Mouse (Mus musculus) forebrain, embryonic 15.5 days (tissue): ENCODE data around the gene Kmt5c. TPM values are rescaled to one million over a fixed set of nuclear protein-coding genes. Genes with fewer than 3 reads are reported as not detected.
A peak's percentile ranks its signal among the peaks of the same experiment; 100 is the strongest.

ENCODE experiments used
- ATAC-seq: fragments of 200-750 bp; cut with Nextera tagmentation; replicated peaks from 2 replicates; pipeline ENCODE4 v1.8.0; 2017; ENCODE audit warnings: mild to moderate bottlenecking, moderate TSS enrichment, moderate library complexity
- H3K27ac ChIP-seq: fragments of 300-500 bp; sonication (generic); replicated peaks from 2 replicates; pipeline ENCODE4 v1.5.1; 2015; ENCODE audit warnings: mild to moderate bottlenecking, inconsistent platforms
- H3K27me3 ChIP-seq: fragments of 300-500 bp; sonication (generic); 2 replicates; pipeline ENCODE4 v1.6.1; 2015; ENCODE audit warnings: inconsistent platforms
- H3K36me3 ChIP-seq: fragments of 300-500 bp; sonication (generic); 2 replicates; pipeline ENCODE4 v1.6.1; 2015; ENCODE audit warnings: mild to moderate bottlenecking, inconsistent platforms
- H3K4me1 ChIP-seq: fragments of 300-500 bp; sonication (generic); 2 replicates; pipeline ENCODE4 v1.6.1; 2015; ENCODE audit warnings: inconsistent platforms
- H3K4me2 ChIP-seq: fragments of 300-500 bp; sonication (generic); replicated peaks from 2 replicates; pipeline ENCODE4 v1.6.1; 2015; ENCODE audit warnings: mild to moderate bottlenecking, inconsistent platforms
- H3K4me3 ChIP-seq: fragments of 300-500 bp; sonication (generic); 2 replicates; pipeline ENCODE4 v1.5.1; 2015; ENCODE audit warnings: mild to moderate bottlenecking, inconsistent platforms
- H3K9ac ChIP-seq: fragments of 300-500 bp; sonication (generic); replicated peaks from 2 replicates; pipeline ENCODE4 v1.6.1; 2015; ENCODE audit warnings: mild to moderate bottlenecking, inconsistent platforms
- H3K9me3 ChIP-seq: fragments of 300-500 bp; sonication (generic); 2 replicates; pipeline ENCODE4 v1.6.1; 2016; ENCODE audit warnings: inconsistent platforms
- WGBS: fragments of 180-500 bp; shearing (Covaris S2); methylation state at CpG from one replicate; pipeline ENCODE4 v1.1.7; 2015; ENCODE audit warnings: mixed read lengths; 5-methylcytosine and 5-hydroxymethylcytosine counted together
- polyA plus RNA-seq: library from polyadenylated mRNA; unstranded; fragments of >200 nt; fragmentation: Nextera tagmentation; extraction: Ambion mirVana; gene quantifications from 2 replicates; pipeline ENCODE4 v1.2.1, GENCODE M21; 2015

Gene Kmt5c
- polyA plus RNA-seq, 1 experiment from 2014 or later, result 64.3 TPM

GRCm38 (mm10) chr7:4748321-4748720 lies 8.4 kb downstream of the Kmt5c start:
- Histone ChIP-seq H3K4me2 (no peak overlapping the region), H3K27me3 (no peaks in the 10 kb centered on the region), H3K4me1 (peaks cover 19% of the 10 kb centered on the region), H3K9ac (no peak overlapping the region), H3K27ac (no peak overlapping the region), H3K4me3 (no peak overlapping the region), H3K9me3 (no peaks in the 10 kb centered on the region), H3K36me3 (peaks cover 12% of the 10 kb centered on the region)
- WGBS, result 90% methylated on average over 4 of the region's 4 CpGs
- ATAC-seq, result no peak

- Histone ChIP-seq H3K9ac (no peak overlapping the region), H3K4me1 (peaks cover 19% of the 10 kb centered on the region), H3K4me2 (no peak overlapping the region), H3K36me3 (peaks cover 12% of the 10 kb centered on the region), H3K27me3 (no peaks in the 10 kb centered on the region), H3K4me3 (no peak overlapping the region), H3K9me3 (no peaks in the 10 kb centered on the region), H3K27ac (no peak overlapping the region)
- no peak for ATAC-seq
- 88% methylated on average over 2 of the region's 2 CpGs for WGBS
Observed at GRCm38 (mm10) chr7:4749169-4749568, 9.3 kb downstream of the Kmt5c start.

- WGBS, result under 1% methylated on average over 29 of the region's 30 CpGs
- H3K4me1 ChIP-seq, result peaks cover 19% of the 10 kb centered on the region
- peak overlapping the region; percentile 38 for H3K4me2 ChIP-seq
- no peak overlapping the region for H3K27ac ChIP-seq
- no peak overlapping the region for H3K9ac ChIP-seq
- no peaks in the 10 kb centered on the region for H3K27me3 ChIP-seq
- ATAC-seq, result peak; percentile 55
- no peaks in the 10 kb centered on the region for H3K36me3 ChIP-seq
- H3K4me3 ChIP-seq, result peak overlapping the region; percentile 27
- no peaks in the 10 kb centered on the region for H3K9me3 ChIP-seq
Observed at GRCm38 (mm10) chr7:4751971-4752820, 12.3 kb downstream of the Kmt5c start.

- Histone ChIP-seq H3K36me3 (no peaks in the 10 kb centered on the region), H3K9me3 (no peaks in the 10 kb centered on the region), H3K9ac (no peak within 1 kb of the TSS), H3K4me3 (peak within 1 kb of the TSS; percentile 27), H3K27me3 (no peaks in the 10 kb centered on the region), H3K27ac (no peak within 1 kb of the TSS), H3K4me1 (peaks cover 19% of the 10 kb centered on the region), H3K4me2 (peak within 1 kb of the TSS; percentile 38)
- peak; percentile 92 for ATAC-seq
- 3% methylated on average over 24 of the region's 24 CpGs for WGBS
Observed at GRCm38 (mm10) chr7:4752821-4753570, 13.1 kb downstream of the Kmt5c start, which contains the start of gene Cox6b2. Cox6b2 (minus strand) TSS chr7:4753094.

GRCm38 (mm10) chr7:4759670-4760069 lies 19.8 kb downstream of the Kmt5c start:
- no peak for ATAC-seq
- Histone ChIP-seq H3K4me2 (no peak overlapping the region), H3K4me3 (no peak overlapping the region), H3K27ac (no peak overlapping the region), H3K36me3 (no peaks in the 10 kb centered on the region), H3K9me3 (no peaks in the 10 kb centered on the region), H3K9ac (no peak overlapping the region), H3K27me3 (no peaks in the 10 kb centered on the region), H3K4me1 (peaks cover 2% of the 10 kb centered on the region; the same call in 1 of the 2 replicates)
- WGBS, result 40% methylated on average over 1 of the region's 1 CpGs

- H3K9ac ChIP-seq, result no peak overlapping the region
- no peaks in the 10 kb centered on the region for H3K27me3 ChIP-seq
- H3K36me3 ChIP-seq, result no peaks in the 10 kb centered on the region
- no peaks in the 10 kb centered on the region for H3K9me3 ChIP-seq
- no peak overlapping the region for H3K4me2 ChIP-seq
- 4% methylated on average over 4 of the region's 4 CpGs for WGBS
- H3K4me3 ChIP-seq, result no peak overlapping the region
- no peak for ATAC-seq
- H3K4me1 ChIP-seq, result peaks cover 12% of the 10 kb centered on the region; the same call in 1 of the 2 replicates
- no peak overlapping the region for H3K27ac ChIP-seq
Observed at GRCm38 (mm10) chr7:4764946-4765710, 25.2 kb downstream of the Kmt5c start.

GRCm38 (mm10) chr7:4771202-4771601 lies 31.3 kb downstream of the Kmt5c start, which contains the start of gene Fam71e2:
Fam71e2 (minus strand) TSS chr7:4771302.
- H3K9ac ChIP-seq, result no peak within 1 kb of the TSS
- H3K4me1 ChIP-seq, result no peaks in the 10 kb centered on the region
- WGBS, result 83% methylated on average over 4 of the region's 5 CpGs
- H3K36me3 ChIP-seq, result no peaks in the 10 kb centered on the region
- no peak within 1 kb of the TSS for H3K4me3 ChIP-seq
- H3K27me3 ChIP-seq, result peaks cover 23% of the 10 kb centered on the region
- H3K4me2 ChIP-seq, result no peak within 1 kb of the TSS
- no peak for ATAC-seq
- no peak within 1 kb of the TSS for H3K27ac ChIP-seq
- H3K9me3 ChIP-seq, result no peaks in the 10 kb centered on the region

- WGBS, result 57% methylated on average over 10 of the region's 10 CpGs
- Histone ChIP-seq H3K36me3 (no peaks in the 10 kb centered on the region), H3K9me3 (no peaks in the 10 kb centered on the region), H3K4me3 (no peak overlapping the region), H3K9ac (no peak overlapping the region), H3K4me1 (peaks cover 9% of the 10 kb centered on the region), H3K27ac (no peak overlapping the region), H3K27me3 (peaks cover 65% of the 10 kb centered on the region), H3K4me2 (no peak overlapping the region)
- no peak for ATAC-seq
Observed at GRCm38 (mm10) chr7:4776131-4776530, 36.2 kb downstream of the Kmt5c start.

GRCm38 (mm10) chr7:4776861-4777830 lies 37.2 kb downstream of the Kmt5c start:
- peak; percentile 80 for ATAC-seq
- Histone ChIP-seq H3K4me1 (peaks cover 9% of the 10 kb centered on the region), H3K27me3 (peaks cover 65% of the 10 kb centered on the region), H3K4me2 (peak overlapping the region; percentile 43), H3K9me3 (no peaks in the 10 kb centered on the region), H3K36me3 (no peaks in the 10 kb centered on the region), H3K27ac (no peak overlapping the region), H3K4me3 (peak overlapping the region; percentile 39), H3K9ac (peak overlapping the region; percentile 35; the same call in 1 of the 2 replicates)
- WGBS, result under 1% methylated on average over 43 of the region's 56 CpGs

- WGBS, result 3% methylated on average over 16 of the region's 20 CpGs
- Histone ChIP-seq H3K9ac (no peak overlapping the region), H3K27me3 (peaks cover 65% of the 10 kb centered on the region), H3K4me1 (peaks cover 9% of the 10 kb centered on the region), H3K9me3 (no peaks in the 10 kb centered on the region), H3K4me3 (no peak overlapping the region), H3K27ac (no peak overlapping the region), H3K4me2 (no peak overlapping the region), H3K36me3 (no peaks in the 10 kb centered on the region)
- no peak; the same call in 1 of the 2 replicates for ATAC-seq
Observed at GRCm38 (mm10) chr7:4777851-4778637, 38.1 kb downstream of the Kmt5c start.
